Mouse (Mus musculus) left cerebral cortex, adult 2 months (tissue): ENCODE results near the gene Tmem104. TPM values are rescaled to one million over a fixed set of nuclear protein-coding genes. Genes with fewer than 3 reads are reported as not detected.

ENCODE experiments used
- DNase-seq, 2 experiments: peaks; one replicate each; pipeline ENCODE4 v3.0.0; 2021 to 2022; ENCODE audit warnings: low spot score in 2 of 2, mixed read lengths in 1 of 2; ENCODE audit errors: extremely low spot score in 1 of 2
- H3K27ac ChIP-seq: fragments of 200-600 bp; 2 replicates; pipeline ENCODE4 v1.8.1; 2022
- H3K4me3 ChIP-seq: fragments of 200-600 bp; 2 replicates; pipeline ENCODE4 v1.8.1; 2022
- CTCF ChIP-seq: fragments of 200-600 bp; IDR thresholded peaks from 2 replicates; pipeline ENCODE4 v1.8.1; 2022; ENCODE audit warnings: antibody characterized with exemption, mild to moderate bottlenecking, moderate library complexity
- intact Hi-C: fragments of 180-260 bp; cut with DNase I; formaldehyde crosslinking; loops from one replicate; pipeline ENCODE4 v1.15.1; 2025
- microRNA-seq, 2 experiments: library from miRNA; unstranded; fragments of <30 nt; microRNA quantifications; one replicate each; pipeline ENCODE4 v1.2.0; 2021
- total RNA-seq, 2 experiments: library from RNA; stranded (reverse); gene quantifications; 2 replicates each; pipeline ENCODE4 v1.2.3; 2021

Tmem104 gene
- total RNA-seq, 2 experiments from 2014 or later, result 16.2 to 16.8 TPM

- no peak overlapping the region for H3K4me3 ChIP-seq
- no peak for DNase-seq
- H3K27ac ChIP-seq, result no peak overlapping the region
- TF ChIP-seq CTCF, result no peak
- intact Hi-C loops, result no loop called here
Observed at GRCm38 (mm10) chr11:115292631-115293375, 105.5 kb downstream of the Tmem104 start.

GRCm38 (mm10) chr11:115295939-115296338, 108.7 kb downstream of the Tmem104 start:
- no peak for TF ChIP-seq CTCF
- no peak overlapping the region for H3K27ac ChIP-seq
- intact Hi-C loops, result no loop called here
- H3K4me3 ChIP-seq, result no peak overlapping the region
- no peak for DNase-seq

Small RNA genes lying within 50 kb of the gene (microRNA-seq; reads per million reads assigned to microRNA genes)
- 0 reads per million in 2 experiments for gene Gm25837

Other genes starting within 250 kb of the Tmem104 start
- not detected for gene Cd300c, start 218.3 kb upstream of the Tmem104 start, total RNA-seq
- under 1 TPM in 1 of 2 experiments, not detected in 1; 0.14 TPM for gene Cd300ld, start 197.6 kb upstream of the Tmem104 start, total RNA-seq
- 1 to 10 TPM; 3.6 to 3.9 TPM for gene Cd300c2, start 185.6 kb upstream of the Tmem104 start, total RNA-seq
- gene Cd300ld2, start 171.3 kb upstream of the Tmem104 start, total RNA-seq, result not detected
- not detected for gene Cd300ld4, start 160.5 kb upstream of the Tmem104 start, total RNA-seq
- gene Cd300ld5, start 149.7 kb upstream of the Tmem104 start, total RNA-seq, result under 1 TPM; 0.77 to 0.96 TPM
- under 1 TPM in 1 of 2 experiments, not detected in 1; 0.77 TPM for gene Cd300ld3, start 139.1 kb upstream of the Tmem104 start, total RNA-seq
- gene Cd300e, start 125.3 kb upstream of the Tmem104 start, total RNA-seq, result under 1 TPM in 1 of 2 experiments, not detected in 1; 0.27 TPM
- gene Rab37, start 96.1 kb upstream of the Tmem104 start, total RNA-seq, result 1 to 10 TPM; 1.8 to 2.4 TPM
- gene Cd300lf, start 53.5 kb upstream of the Tmem104 start, total RNA-seq, result under 1 TPM in 1 of 2 experiments, not detected in 1; 0.58 TPM
- gene Slc9a3r1, start 24.1 kb upstream of the Tmem104 start, total RNA-seq, result 10 to 100 TPM; 68.8 to 75.2 TPM
- 10 to 100 TPM; 23.1 to 25.6 TPM for gene Nat9, start 372 bp downstream of the Tmem104 start, total RNA-seq
- gene Grin2c, start 79.8 kb downstream of the Tmem104 start, total RNA-seq, result 10 to 100 TPM; 37.4 to 40.0 TPM
- 10 to 100 TPM; 15.9 to 17.9 TPM for gene Fdxr, start 89.6 kb downstream of the Tmem104 start, total RNA-seq
- 10 to 100 TPM; 11.4 to 13.5 TPM for gene Fads6, start 110.2 kb downstream of the Tmem104 start, total RNA-seq
- 1 to 10 TPM; 1.4 to 2.7 TPM for gene Otop2, start 119.7 kb downstream of the Tmem104 start, total RNA-seq
- gene Ush1g, start 134.6 kb downstream of the Tmem104 start, total RNA-seq, result under 1 TPM; 0.36 to 0.44 TPM
- gene Otop3, start 147.2 kb downstream of the Tmem104 start, total RNA-seq, result not detected
- 100 to 1,000 TPM; 117 to 121 TPM for gene Hid1, start 180.3 kb downstream of the Tmem104 start, total RNA-seq
- gene Cdr2l, start 194.4 kb downstream of the Tmem104 start, total RNA-seq, result 10 to 100 TPM; 25.0 to 26.4 TPM
- 100 to 1,000 TPM; 113 to 118 TPM for gene Mrpl58, start 216.3 kb downstream of the Tmem104 start, total RNA-seq
- 100 to 1,000 TPM; 436 to 465 TPM for gene Atp5h, start 232.5 kb downstream of the Tmem104 start, total RNA-seq
- gene Kctd2, start 232.6 kb downstream of the Tmem104 start, total RNA-seq, result 10 to 100 TPM; 72.4 to 76.2 TPM